Mouse (Mus musculus) lung, adult 18-20 months (tissue): ENCODE measurements around the gene Dgke.
"Not testable (repeated sequence)": the region's sequence is repeated elsewhere in the genome, so short reads cannot be mapped to it uniquely, and the experiment has no call there.

ENCODE experiments used
- DNase-seq, 2 experiments: peaks; one replicate each; pipeline ENCODE4 v3.0.0; 2022; ENCODE audit warnings: mixed read lengths in 2 of 2

Dgke gene

GRCm38 (mm10) chr11:89000527-89000819 is 66.2 kb downstream of the Dgke start:
- DNase-seq, result no peak

GRCm38 (mm10) chr11:88999723-89000526 is 66.7 kb downstream of the Dgke start:
- no peak for DNase-seq

GRCm38 (mm10) chr11:88998974-88999722 is 67.5 kb downstream of the Dgke start, which contains the start of gene Trim25:
Gene Trim25, plus strand, starts transcription at chr11:88999376.
- DNase-seq, result peak; percentile 96 to 97

- no peak for DNase-seq
These were observed 68.2 kb downstream of the Dgke start for GRCm38 (mm10) chr11:88998406-88998805.

- DNase-seq, result not testable (repeated sequence)
These were observed 69.3 kb downstream of the Dgke start for GRCm38 (mm10) chr11:88997343-88997742.

GRCm38 (mm10) chr11:88996427-88996826 is 70.2 kb downstream of the Dgke start:
- peak; percentile 68 to 74 for DNase-seq

GRCm38 (mm10) chr11:88995616-88996015 is 71.0 kb downstream of the Dgke start:
- no peak for DNase-seq

- no peak for DNase-seq
These were observed 72.2 kb downstream of the Dgke start for GRCm38 (mm10) chr11:88994492-88994891.

- peak; percentile 79 to 84 for DNase-seq
These were observed 73.0 kb downstream of the Dgke start for GRCm38 (mm10) chr11:88993625-88994024.

- no peak for DNase-seq
These were observed 73.5 kb downstream of the Dgke start for GRCm38 (mm10) chr11:88993186-88993585.

GRCm38 (mm10) chr11:88989530-88989929 is 77.1 kb downstream of the Dgke start:
- DNase-seq, result no peak

- DNase-seq, result peak in 1 of 2 experiments; percentile 46
These were observed 77.7 kb downstream of the Dgke start for GRCm38 (mm10) chr11:88988956-88989355.

GRCm38 (mm10) chr11:88986616-88987015 is 80.0 kb downstream of the Dgke start:
- no peak for DNase-seq
